Mouse (Mus musculus): ENCODE measurements at regions not wholly inside any gene's neighbourhood (a gene's known extent, or its start where the extent isn't known, plus 50 kb on each side); places are given as distances from the start of the nearest gene placed in this dataset.

- DNase-seq (ENCODE audit: low spot score) = no peak
Observed at GRCm38 (mm10) chr1:57174289-57174890, 195.9 kb upstream of the Satb2 start.

- no peak for DNase-seq (ENCODE audit: low spot score)
Observed at GRCm38 (mm10) chr1:57188796-57189319, 188.6 kb upstream of the 1700066M21Rik start.

GRCm38 (mm10) chr1:57201274-57201673, 176.1 kb upstream of the 1700066M21Rik start:
- DNase-seq (ENCODE audit: low spot score) = no peak

- no peak for DNase-seq (ENCODE audit: low spot score)
Observed at GRCm38 (mm10) chr1:57204331-57204730, 173.1 kb upstream of the 1700066M21Rik start.

- peak; percentile 32 for DNase-seq (ENCODE audit: low spot score)
Observed at GRCm38 (mm10) chr1:57205198-57205987, 172.0 kb upstream of the 1700066M21Rik start.

- no peak for DNase-seq (ENCODE audit: low spot score)
Observed at GRCm38 (mm10) chr1:57206496-57206895, 170.9 kb upstream of the 1700066M21Rik start.

GRCm38 (mm10) chr1:57206944-57207343, 170.5 kb upstream of the 1700066M21Rik start:
- DNase-seq (ENCODE audit: low spot score) = no peak

- no peak for DNase-seq (ENCODE audit: low spot score)
Observed at GRCm38 (mm10) chr1:57208415-57208814, 169.0 kb upstream of the 1700066M21Rik start.

- DNase-seq (ENCODE audit: low spot score) = no peak
Observed at GRCm38 (mm10) chr1:57209281-57209680, 168.1 kb upstream of the 1700066M21Rik start.

- DNase-seq (ENCODE audit: low spot score) = no peak
Observed at GRCm38 (mm10) chr1:57211046-57211445, 166.4 kb upstream of the 1700066M21Rik start.

- DNase-seq (ENCODE audit: low spot score) = no peak
Observed at GRCm38 (mm10) chr1:57213428-57213874, 164.0 kb upstream of the 1700066M21Rik start.

- no peak for DNase-seq (ENCODE audit: low spot score)
Observed at GRCm38 (mm10) chr1:57214266-57214665, 163.2 kb upstream of the 1700066M21Rik start.

- no peak for DNase-seq (ENCODE audit: low spot score)
Observed at GRCm38 (mm10) chr1:57217656-57218055, 159.8 kb upstream of the 1700066M21Rik start.

GRCm38 (mm10) chr1:57218127-57218526, 159.3 kb upstream of the 1700066M21Rik start:
- DNase-seq (ENCODE audit: low spot score) = no peak

- no peak for DNase-seq (ENCODE audit: low spot score)
Observed at GRCm38 (mm10) chr1:57218616-57219015, 158.8 kb upstream of the 1700066M21Rik start.

GRCm38 (mm10) chr1:57224425-57225104, 152.9 kb upstream of the 1700066M21Rik start:
- no peak for DNase-seq (ENCODE audit: low spot score)

GRCm38 (mm10) chr1:57243607-57244408, 133.6 kb upstream of the 1700066M21Rik start:
- DNase-seq (ENCODE audit: low spot score) = no peak

GRCm38 (mm10) chr1:57259626-57260025, 117.8 kb upstream of the 1700066M21Rik start:
- DNase-seq (ENCODE audit: low spot score) = no peak

- no peak for DNase-seq (ENCODE audit: low spot score)
Observed at GRCm38 (mm10) chr1:57265012-57265760, 112.2 kb upstream of the 1700066M21Rik start.

- DNase-seq (ENCODE audit: low spot score) = no peak
Observed at GRCm38 (mm10) chr1:57266695-57267094, 110.7 kb upstream of the 1700066M21Rik start.

- no peak for DNase-seq (ENCODE audit: low spot score)
Observed at GRCm38 (mm10) chr1:57267851-57268250, 109.6 kb upstream of the 1700066M21Rik start.

Measured in lung, postnatal 25 days (tissue).